Mouse (Mus musculus) CH12.LX (cell line): ENCODE results near the gene Casq2.

ENCODE experiments used
- CHD1 ChIP-seq: IDR thresholded peaks from 2 replicates; pipeline ENCODE4 v1.6.1; 2012; ENCODE audit warnings: low read depth, low read length, improper control_type of control experiment, inconsistent platforms
- MXI1 ChIP-seq: IDR thresholded peaks from 2 replicates; pipeline ENCODE4 v1.6.1; 2011; ENCODE audit warnings: mild to moderate bottlenecking, low read depth, low read length, improper control_type of control experiment
- MYC ChIP-seq: IDR thresholded peaks from 2 replicates; pipeline ENCODE4 v1.6.1; 2011; ENCODE audit warnings: low read depth, mild to moderate bottlenecking, improper control_type of control experiment, low read length
- POLR2AphosphoS2 ChIP-seq: IDR thresholded peaks from 2 replicates; pipeline ENCODE4 v1.6.1; 2011; ENCODE audit warnings: low read depth, low read length, improper control_type of control experiment

DNA sequence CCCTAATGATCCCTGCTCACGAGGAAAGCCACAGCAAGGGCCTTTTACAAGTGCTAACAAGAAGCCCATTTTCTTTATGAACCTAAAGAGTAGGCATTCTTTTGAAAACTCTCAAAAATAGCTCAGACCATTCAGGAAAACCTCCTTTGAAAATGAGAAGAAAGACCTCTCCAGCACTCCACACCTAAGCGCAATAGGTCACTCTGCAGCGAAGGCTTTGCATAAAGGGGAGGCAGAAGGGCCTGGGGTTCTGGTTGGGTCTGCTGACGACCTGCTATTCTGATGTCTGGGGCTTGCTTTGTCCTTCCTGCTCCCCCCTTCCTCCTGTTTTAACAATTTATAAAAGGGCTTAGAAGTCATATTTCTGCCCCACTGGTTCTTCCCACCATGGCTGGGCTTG, 93.7 kb downstream of the Casq2 start:
- TF ChIP-seq MXI1 (no peak), MYC (no peak), CHD1 (no peak), POLR2AphosphoS2 (no peak)
